Comparison of ENCODE assay signal across 17 mouse cellular contexts in genomic region chr12:56519738-56520191, GRCm38 (mm10). TPM values are rescaled to one million over a fixed set of nuclear protein-coding genes. Genes with fewer than 3 reads are reported as not detected.
DNase-seq lines count a peak whose midpoint lies in the region; ATAC-seq and TF ChIP-seq lines count a peak whose summit lies in the region.
"Had no signal": no experiment of that assay in that cellular context is flagged by ENCODE, and none has a peak within 500 bp of the region (broad histone marks: within the 10 kb centered on the region; RNA-seq: fewer than 3 reads in every experiment).

No protein-coding gene starts in this region.

- 2% methylated on average over 30 of the region's 30 CpGs for WGBS in heart, embryonic 16.5 days
- under 1% methylated on average over 30 of the region's 30 CpGs for WGBS in forebrain, embryonic 12.5 days
- under 1% methylated on average over 30 of the region's 30 CpGs for WGBS in limb, embryonic 14.5 days

- peaks cover 3% of the 10 kb centered on the region; the same call in 1 of the 2 replicates for H3K4me1 ChIP-seq in heart, embryonic 16.5 days (ENCODE audit: control insufficient read depth, insufficient read depth, low read length)
- peaks cover 0 to 3% of the 10 kb centered on the region in 2 experiments; a peak in 1 of 4 replicates for H3K4me1 ChIP-seq in ES-E14 (ENCODE audit: control insufficient read depth in 2 of 2, insufficient read depth in 2 of 2, low read length in 2 of 2, poor library complexity in 1 of 2)
- peaks cover 13% of the 10 kb centered on the region for H3K4me1 ChIP-seq in forebrain, embryonic 12.5 days
- H3K4me1 ChIP-seq in limb, embryonic 14.5 days (ENCODE audit: control insufficient read depth, insufficient read depth, low read length) = 0 out of 2 replicates have a peak, but pooled peaks cover 4% of the 10 kb centered on the region
- H3K4me1 ChIP-seq: liver, embryonic 12.5 days had no signal

- peaks cover 3% of the 10 kb centered on the region; the same call in 1 of the 2 replicates for H3K9me3 ChIP-seq in heart, embryonic 16.5 days (replicated peaks; ENCODE audit: control insufficient read depth, low read length)
- no peaks in the 10 kb centered on the region for H3K9me3 ChIP-seq in ES-E14 (ENCODE audit: control insufficient read depth, insufficient read depth, low read depth, low read length)
- H3K9me3 ChIP-seq in forebrain, embryonic 12.5 days = no peaks in the 10 kb centered on the region
- H3K9me3 ChIP-seq in limb, embryonic 14.5 days (ENCODE audit: control insufficient read depth, low read length) = no peaks in the 10 kb centered on the region
- H3K9me3 ChIP-seq: liver, embryonic 12.5 days had no signal

- peak overlapping the region; percentile 18; the same call in 1 of the 2 replicates for H3K4me3 ChIP-seq in heart, embryonic 16.5 days (ENCODE audit: low read length)
- H3K4me3 ChIP-seq in ES-E14 (ENCODE audit: insufficient read depth in 1 of 2, low read depth in 1 of 2, low read length in 2 of 2, poor library complexity in 1 of 2, severe bottlenecking in 1 of 2) = peak overlapping the region; percentile 21 to 39; a peak in 3 of 4 replicates
- H3K4me3 ChIP-seq in forebrain, embryonic 12.5 days (replicated peaks) = peak overlapping the region; percentile 29
- no peak overlapping the region for H3K4me3 ChIP-seq in limb, embryonic 14.5 days (replicated peaks; ENCODE audit: low read length)
- H3K4me3 ChIP-seq: liver, embryonic 12.5 days; myocyte had no signal

- H3K27me3 ChIP-seq in heart, embryonic 16.5 days (ENCODE audit: control insufficient read depth, insufficient read depth, low read length) = peaks cover 69% of the 10 kb centered on the region
- peaks cover 88% of the 10 kb centered on the region for H3K27me3 ChIP-seq in forebrain, embryonic 12.5 days
- peaks cover 77% of the 10 kb centered on the region for H3K27me3 ChIP-seq in limb, embryonic 14.5 days (ENCODE audit: control insufficient read depth, insufficient read depth, low read length)
- H3K27me3 ChIP-seq: CH12.LX had no signal

- no peak overlapping the region for H3K27ac ChIP-seq in heart, embryonic 16.5 days (ENCODE audit: low read length)
- no peak overlapping the region for H3K27ac ChIP-seq in ES-E14 (ENCODE audit: insufficient read depth, low read depth, low read length, poor library complexity, severe bottlenecking)
- peak overlapping the region; percentile 88 for H3K27ac ChIP-seq in forebrain, embryonic 12.5 days
- no peak overlapping the region for H3K27ac ChIP-seq in limb, embryonic 14.5 days (replicated peaks; ENCODE audit: low read depth, low read length)
- H3K27ac ChIP-seq: liver, embryonic 12.5 days had no signal

- H3K4me2 ChIP-seq in heart, embryonic 16.5 days (ENCODE audit: low read depth, low read length) = peak overlapping the region; percentile 36; the same call in 1 of the 2 replicates
- H3K4me2 ChIP-seq in forebrain, embryonic 12.5 days = peak overlapping the region; percentile 48
- 0 out of 2 replicates have a peak overlapping the region, but pooled peaks have one; percentile 17 for H3K4me2 ChIP-seq in limb, embryonic 14.5 days (replicated peaks; ENCODE audit: low read depth, low read length, severe bottlenecking)
- H3K4me2 ChIP-seq: liver, embryonic 12.5 days had no signal

- in situ Hi-C loops in ES-E14 (cut with MboI; ENCODE audit: low sequenced_read_pairs in 2 of 2, unreplicated experiment in 2 of 2) = no loop called here

- H3K36me3 ChIP-seq in heart, embryonic 16.5 days (ENCODE audit: control insufficient read depth, insufficient read depth) = no peaks in the 10 kb centered on the region
- H3K36me3 ChIP-seq in ES-E14 (ENCODE audit: control insufficient read depth, insufficient read depth, low read length, poor library complexity, severe bottlenecking) = no peaks in the 10 kb centered on the region
- H3K36me3 ChIP-seq in forebrain, embryonic 12.5 days (replicated peaks) = no peaks in the 10 kb centered on the region
- H3K36me3 ChIP-seq in limb, embryonic 14.5 days (ENCODE audit: control insufficient read depth, insufficient read depth, low read length) = no peaks in the 10 kb centered on the region
- H3K36me3 ChIP-seq: liver, embryonic 12.5 days had no signal

- no peak for DNase-seq in heart, postnatal 4 days
- no peak for DNase-seq in ES-E14 (ENCODE audit: low read depth, low spot score)
- DNase-seq in limb, embryonic 14.5 days (ENCODE audit: low spot score) = no peak
- no peak for DNase-seq in c-Kit-positive CD71-positive TER-119-positive erythroid progenitor cells, embryonic 14.5 days (ENCODE audit: low spot score)
- no peak for DNase-seq in T-cell, adult 2 months (ENCODE audit: low spot score)
- DNase-seq: adrenal gland, postnatal 14 days; cerebellum, postnatal 14 days; thymus, postnatal 36 days had no signal

- no peak for TF ChIP-seq POLR2A in limb, embryonic 14.5 days (IDR thresholded peaks at IDR 0.05; ENCODE audit: borderline replicate concordance, extremely low read depth, insufficient read depth, insufficient read length)

- no peak overlapping the region; the same call in 1 of the 2 replicates for H3K9ac ChIP-seq in heart, embryonic 16.5 days (ENCODE audit: low read length)
- no peak overlapping the region for H3K9ac ChIP-seq in ES-E14 (ENCODE audit: insufficient read depth, low read depth, low read length, poor library complexity, severe bottlenecking)
- peak overlapping the region; percentile 54 for H3K9ac ChIP-seq in forebrain, embryonic 12.5 days
- H3K9ac ChIP-seq in limb, embryonic 14.5 days (ENCODE audit: low read depth, low read length, severe bottlenecking) = no peak overlapping the region
- H3K9ac ChIP-seq: liver, embryonic 12.5 days had no signal

- no peak for ATAC-seq in heart, embryonic 16.5 days (replicated peaks; ENCODE audit: extremely low read depth, insufficient read depth, low FRiP score)
- ATAC-seq in forebrain, embryonic 12.5 days (ENCODE audit: low FRiP score) = 0 out of 2 replicates have a peak, but pooled peaks have one; percentile 21
- no peak for ATAC-seq in limb, embryonic 14.5 days (ENCODE audit: low FRiP score, low read depth)
- no peak for ATAC-seq in CD4-positive, CD25-positive, alpha-beta regulatory T cell, adult 4 months
- ATAC-seq: liver, embryonic 12.5 days had no signal

TF ChIP-seq in ES-E14, 5 proteins besides CTCF, POLR2A, EP300 and RAD21:
- TF ChIP-seq ZNF384 (IDR thresholded peaks at IDR 0.05; ENCODE audit: low read depth, low read length) (no peak), ZC3H11A (IDR thresholded peaks at IDR 0.05; ENCODE audit: borderline replicate concordance, low read depth, low read length) (no peak), MAFK (IDR thresholded peaks at IDR 0.05; ENCODE audit: insufficient read depth, low read depth, low read length) (no peak), CHD2 (IDR thresholded peaks at IDR 0.05; ENCODE audit: low read depth, low read length) (no peak), HCFC1 (IDR thresholded peaks at IDR 0.05; ENCODE audit: borderline replicate concordance, insufficient read depth, low read length) (no peak)

RNA-seq across cellular contexts. Expression of gene Nkx2-1, which starts 16.9 kb away (rescaled TPM):
- polyA plus RNA-seq in heart, embryonic 16.5 days (2015; fragmentation: Nextera tagmentation; extraction: Ambion mirVana) = 1.1 and 8.1 TPM in 2 replicates
- total RNA-seq in heart, postnatal 4 days (2021) = not detected
- not detected in 2 replicates for total RNA-seq in ES-E14 (2012; rRNA removed)
- polyA plus RNA-seq in forebrain, embryonic 12.5 days (2016; fragmentation: Nextera tagmentation; extraction: Ambion mirVana) = 37.2 and 66.0 TPM in 2 replicates
- 0.20 TPM in 1 of 2 replicates, not detected in the other for polyA plus RNA-seq in limb, embryonic 14.5 days (2012; rRNA removed)
- not detected in 2 replicates for polyA plus RNA-seq in limb, embryonic 14.5 days (2014; fragmentation: Nextera tagmentation; extraction: Ambion mirVana)
- polyA plus RNA-seq in CD4-positive, CD25-positive, alpha-beta regulatory T cell, adult 4 months (2017; shearing (Covaris generic)) = not detected
- total RNA-seq: adrenal gland, postnatal 14 days; CH12.LX; gastrocnemius, adult 8-10 months had no signal
- polyA plus RNA-seq: large intestine, adult 2 months; liver, embryonic 12.5 days; myocyte; small intestine, adult 2 months had no signal
